Mouse (Mus musculus) layer of hippocampus, postnatal 25 days (tissue): Measurements from ENCODE around the gene Plek. TPM values are rescaled to one million over a fixed set of nuclear protein-coding genes. Genes with fewer than 3 reads are reported as not detected.

Source experiments
- DNase-seq, 2 experiments: peaks; one replicate each; pipeline ENCODE4 v3.0.0; 2022; ENCODE audit warnings: mixed read lengths in 2 of 2, low spot score in 1 of 2; ENCODE audit errors: extremely low spot score in 1 of 2
- total RNA-seq, 2 experiments: library from RNA; stranded (reverse); gene quantifications; 2 replicates each; pipeline ENCODE4 v1.2.3; 2021

Gene Plek
- total RNA-seq, 2 experiments from 2014 or later: 5.1 to 5.2 TPM

DNA sequence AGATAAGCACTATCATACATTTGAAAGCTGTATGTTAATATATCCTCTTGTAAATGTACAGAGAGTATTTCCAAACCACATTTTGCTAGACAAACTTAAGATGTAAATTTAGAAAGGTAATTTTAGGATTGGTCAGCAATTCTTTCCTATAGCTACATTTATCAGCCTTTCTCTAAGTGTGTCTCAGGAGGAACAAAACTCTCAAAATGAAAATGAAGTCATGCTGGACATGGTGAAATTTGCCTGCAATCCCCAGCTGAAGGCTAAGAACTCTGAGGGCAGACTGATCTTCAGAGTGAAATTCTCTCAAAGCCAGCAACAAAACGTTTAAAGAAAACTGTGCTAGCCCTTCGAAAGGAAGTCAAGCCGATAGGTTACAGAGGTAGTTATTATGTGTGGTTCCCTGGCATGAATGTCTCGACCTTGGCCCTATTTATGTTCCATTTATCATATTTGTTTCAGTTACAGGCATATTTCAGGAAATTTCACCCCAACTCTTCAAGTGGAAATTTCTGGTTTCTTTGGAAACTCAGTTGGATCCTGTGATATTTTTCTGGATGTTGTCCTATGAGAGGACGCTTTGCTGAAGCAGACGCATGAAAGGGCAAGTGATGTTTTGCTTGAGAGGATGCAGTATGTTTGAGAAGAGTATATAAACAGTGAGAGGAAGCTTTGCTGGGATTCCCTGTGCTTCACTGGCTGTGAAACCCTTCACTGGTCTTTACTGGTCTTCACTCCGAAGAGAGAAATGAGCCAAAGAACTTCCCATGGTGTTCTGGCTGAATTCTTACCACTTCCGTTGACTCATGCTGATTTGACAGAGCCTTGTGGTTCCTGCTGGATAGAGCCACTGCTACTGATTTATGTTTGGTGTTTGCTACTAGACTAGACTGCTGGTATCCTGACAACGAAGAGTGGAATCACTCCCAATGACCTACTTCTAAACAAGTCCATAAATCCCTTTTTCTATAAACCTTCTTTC lies 51.5 kb downstream of the Plek start:
- DNase-seq: no peak

DNA sequence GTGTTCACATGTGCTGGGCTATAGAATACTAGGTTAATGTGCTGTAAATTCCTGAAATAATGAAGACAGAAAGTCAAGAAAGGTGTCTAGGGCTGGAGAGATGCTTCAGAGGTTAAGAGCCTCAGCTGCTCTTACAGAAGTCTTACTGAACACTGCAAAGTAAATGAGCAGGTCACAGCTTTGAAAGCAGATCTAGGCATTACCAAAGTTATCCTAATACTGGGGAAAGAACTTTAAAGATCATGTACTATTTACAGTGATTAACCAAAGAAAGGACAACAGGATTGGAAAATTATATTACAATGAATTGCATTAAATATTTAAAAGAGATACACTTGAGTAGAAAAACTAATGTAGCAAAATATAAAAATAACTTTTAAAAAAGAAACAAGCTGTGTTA lies 52.2 kb downstream of the Plek start:
- DNase-seq: no peak

DNA sequence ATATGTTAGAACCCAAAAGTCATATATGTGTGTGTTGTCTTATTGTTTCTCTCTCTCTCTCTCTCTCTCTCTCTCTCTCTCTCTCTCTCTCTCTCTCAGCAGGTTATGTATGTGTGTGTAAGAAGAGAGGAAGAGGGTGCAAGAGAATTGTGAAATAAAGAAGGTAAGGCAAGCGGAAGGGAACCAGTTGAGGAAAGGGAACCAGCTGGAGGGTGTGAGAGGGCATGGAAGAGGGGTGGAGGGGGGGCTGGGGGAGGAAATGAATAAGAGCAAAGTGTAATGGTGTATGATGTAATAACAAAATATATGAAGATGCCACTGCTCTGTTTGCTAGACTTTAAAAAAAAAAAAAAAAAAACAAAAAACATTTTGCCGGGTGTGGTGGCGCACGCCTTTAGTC lies 52.8 kb downstream of the Plek start:
- DNase-seq: no peak

DNA sequence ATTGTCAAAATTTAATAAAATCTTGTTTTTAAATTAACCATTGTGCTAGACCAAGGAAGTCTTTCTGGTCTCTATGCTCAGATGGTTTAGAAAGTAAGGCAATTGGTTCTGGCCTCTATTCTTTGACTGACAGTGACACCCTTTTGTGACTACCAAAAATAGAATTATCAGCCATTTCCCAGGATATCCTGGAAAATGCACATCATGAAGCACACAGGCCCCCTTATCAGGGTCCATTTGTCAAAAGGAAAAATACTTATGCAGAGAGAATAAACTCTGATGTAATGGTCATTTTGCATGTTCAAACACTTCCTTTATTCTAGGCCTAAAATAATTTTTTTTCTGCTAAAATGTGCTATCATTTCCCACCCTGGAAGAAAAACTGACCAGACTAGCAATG lies 54.7 kb downstream of the Plek start:
- DNase-seq: no peak

DNA sequence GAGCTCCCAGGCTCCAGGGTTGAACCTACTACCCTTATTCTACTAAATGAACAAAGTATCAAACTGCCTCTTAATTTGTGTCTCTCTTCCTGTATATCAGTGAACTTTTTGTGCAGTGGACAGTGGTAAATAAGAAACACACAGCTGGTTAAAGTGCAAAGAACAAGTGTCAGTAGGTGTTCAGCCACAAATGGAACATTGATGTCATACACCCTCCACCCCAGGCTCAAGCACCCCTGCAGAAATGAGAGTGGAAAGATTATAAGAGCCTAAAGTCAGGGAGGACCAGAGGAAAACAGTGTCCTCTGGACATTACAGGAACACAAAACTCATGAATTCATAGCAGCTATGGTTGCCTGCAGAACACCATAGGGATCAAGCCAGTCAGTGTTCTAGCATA lies 55.4 kb downstream of the Plek start:
- DNase-seq: no peak

DNA sequence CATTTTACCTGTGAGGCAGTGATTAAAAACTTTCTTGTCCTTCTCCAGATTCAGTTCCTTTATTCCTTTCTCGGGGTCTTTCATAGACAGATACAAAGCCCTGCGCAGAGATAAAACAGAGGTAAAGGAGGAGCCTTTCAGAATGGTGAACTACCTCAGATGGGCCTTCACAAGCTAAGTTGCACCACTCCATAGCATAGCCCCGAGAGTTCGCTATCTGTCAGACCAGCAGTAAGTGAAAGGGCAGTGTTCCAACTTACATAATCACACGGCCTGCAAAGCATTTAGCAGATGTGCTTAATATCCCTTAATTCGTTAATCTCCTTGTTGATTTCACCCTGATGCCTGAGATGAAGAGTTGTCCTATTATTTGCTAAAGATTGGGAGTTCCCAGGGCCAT lies 59.3 kb downstream of the Plek start:
- DNase-seq: no peak

DNA sequence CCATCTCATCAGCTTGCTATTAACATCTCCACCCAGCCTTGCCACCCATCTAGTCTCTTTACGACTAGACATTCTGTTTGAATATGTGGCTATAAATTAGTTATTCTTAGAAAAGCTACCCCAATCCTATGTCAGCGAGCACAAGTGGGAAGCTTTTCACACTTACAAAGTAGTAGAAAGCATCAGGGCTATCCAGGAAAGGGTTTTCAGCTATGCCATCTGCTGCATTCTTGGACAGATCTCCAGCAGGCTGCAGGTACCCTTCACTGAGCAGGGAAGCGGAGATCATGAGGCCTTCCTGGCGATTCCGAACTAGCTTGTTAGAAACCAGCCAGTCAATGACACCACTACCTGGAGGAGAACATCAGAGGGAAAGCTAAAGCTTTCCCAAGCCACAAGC lies 62.3 kb downstream of the Plek start:
- DNase-seq: no peak

DNA sequence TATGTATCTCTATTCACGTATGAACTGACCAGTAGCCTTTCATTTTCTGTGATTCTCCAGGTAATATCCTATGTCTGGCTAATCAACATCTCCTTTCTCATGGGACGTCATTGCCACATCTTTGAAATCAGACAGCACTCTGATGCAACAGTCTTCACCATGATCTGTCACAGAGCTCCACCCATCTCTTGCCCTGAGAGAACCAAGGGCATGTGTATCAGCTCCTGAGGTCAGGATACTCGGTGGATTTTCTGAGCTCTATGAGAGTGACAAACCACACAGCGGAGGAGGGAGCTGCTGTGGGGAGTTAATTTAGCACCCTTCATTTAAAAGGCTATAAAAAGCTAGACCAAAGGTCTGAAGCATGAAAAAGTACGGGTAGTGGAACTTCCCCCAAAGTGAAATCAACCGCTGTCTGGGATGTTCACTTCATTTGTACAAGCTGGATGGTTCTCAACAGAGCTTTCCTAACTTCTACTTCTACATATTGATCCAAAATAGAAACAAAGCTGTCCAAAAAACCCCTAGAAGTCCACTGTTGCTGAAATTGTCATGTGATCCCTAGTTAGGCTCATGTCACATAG lies 64.3 kb downstream of the Plek start:
- DNase-seq: no peak

DNA sequence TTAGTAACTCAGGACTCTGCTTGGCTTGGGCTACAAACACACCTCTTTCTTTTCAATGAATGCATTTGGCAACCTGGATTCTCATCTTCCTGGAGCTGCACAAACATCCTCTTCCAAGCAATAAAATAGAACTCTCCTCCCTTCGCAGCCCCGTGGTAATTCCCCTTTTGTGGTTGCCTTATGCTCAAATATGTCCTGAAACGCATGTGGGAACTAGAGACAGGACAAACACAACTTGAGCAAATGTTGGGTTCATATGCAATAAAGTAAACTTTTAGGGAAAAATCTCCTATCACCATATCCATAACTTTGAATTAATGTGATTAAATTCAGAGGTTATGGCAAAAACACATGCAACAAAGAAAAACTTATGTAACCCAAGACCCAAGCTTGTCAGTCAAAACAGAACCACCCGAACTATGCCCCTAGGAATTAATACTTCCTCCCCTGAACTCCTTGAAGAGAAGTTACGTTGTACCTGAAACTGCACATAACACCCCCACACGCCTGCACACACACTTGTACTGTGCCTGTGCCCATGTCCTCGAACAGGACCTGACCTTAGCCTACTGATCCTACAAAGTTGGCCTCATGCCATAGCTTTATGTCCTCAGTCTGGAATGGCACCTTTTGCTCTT lies 65.5 kb downstream of the Plek start:
- DNase-seq: no peak

DNA sequence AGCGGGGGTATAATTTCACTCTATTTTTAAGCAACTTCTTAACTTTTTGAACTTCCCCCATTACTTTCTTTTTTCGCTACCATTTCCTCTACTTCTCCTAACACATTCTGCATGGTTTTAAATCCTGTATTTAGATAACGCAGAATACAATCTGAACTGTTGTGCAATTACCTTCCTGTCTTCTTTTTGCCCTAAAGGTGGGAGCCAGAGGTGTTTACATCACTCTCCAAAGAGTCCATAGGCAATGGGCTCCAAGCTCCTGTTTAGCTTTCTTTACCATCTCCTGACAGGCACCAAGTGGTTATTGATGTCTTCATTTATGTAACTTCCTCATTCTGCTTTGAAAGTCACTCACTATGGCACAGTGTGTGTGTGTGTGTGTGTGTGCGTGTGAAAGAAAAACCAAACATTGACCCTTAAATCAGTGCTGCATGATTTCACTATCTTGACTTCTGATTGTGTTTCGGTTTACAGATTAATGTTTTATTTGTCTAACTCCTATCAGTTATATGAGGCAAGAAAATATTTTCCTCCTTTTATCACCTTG lies 73.9 kb downstream of the Plek start:
- DNase-seq: no peak

DNA sequence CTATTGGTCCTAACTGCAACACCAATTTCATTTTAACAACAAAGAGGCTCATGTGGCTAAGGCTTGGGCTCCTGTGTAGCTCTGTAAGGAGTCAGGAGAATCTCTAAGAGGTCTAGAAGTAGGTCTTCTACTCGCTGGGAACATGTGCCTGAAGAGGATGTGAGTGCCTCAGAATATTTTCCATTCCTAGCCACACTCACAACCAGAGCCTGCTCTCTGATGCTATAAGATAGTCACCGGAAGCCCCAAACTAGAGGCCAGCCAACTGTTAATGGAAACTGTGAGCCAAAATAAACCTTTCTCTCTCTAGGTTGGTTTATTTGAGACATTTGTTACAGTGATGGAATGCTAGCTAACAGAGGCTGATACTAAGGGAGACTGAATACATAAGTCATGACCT lies 74.6 kb downstream of the Plek start:
- DNase-seq: no peak

DNA sequence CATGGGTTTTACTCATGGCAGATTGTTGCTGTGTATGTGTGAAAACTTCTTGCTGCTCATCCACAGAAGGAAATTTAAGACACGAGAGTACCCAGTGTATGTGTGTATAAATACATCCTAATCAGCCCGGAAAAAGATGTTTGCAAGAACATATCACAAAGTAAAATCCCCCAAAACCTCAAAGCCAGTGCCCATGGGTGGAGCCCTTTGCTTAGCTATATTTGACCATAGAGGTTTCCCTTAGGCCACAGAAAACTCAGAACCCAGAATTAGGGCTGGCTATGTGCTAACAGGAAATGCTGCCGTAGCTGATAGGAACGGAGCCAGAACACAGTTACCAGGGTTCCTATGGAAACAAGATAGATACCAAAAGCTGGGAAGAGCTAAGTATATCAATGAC lies 75.2 kb downstream of the Plek start:
- DNase-seq: no peak

DNA sequence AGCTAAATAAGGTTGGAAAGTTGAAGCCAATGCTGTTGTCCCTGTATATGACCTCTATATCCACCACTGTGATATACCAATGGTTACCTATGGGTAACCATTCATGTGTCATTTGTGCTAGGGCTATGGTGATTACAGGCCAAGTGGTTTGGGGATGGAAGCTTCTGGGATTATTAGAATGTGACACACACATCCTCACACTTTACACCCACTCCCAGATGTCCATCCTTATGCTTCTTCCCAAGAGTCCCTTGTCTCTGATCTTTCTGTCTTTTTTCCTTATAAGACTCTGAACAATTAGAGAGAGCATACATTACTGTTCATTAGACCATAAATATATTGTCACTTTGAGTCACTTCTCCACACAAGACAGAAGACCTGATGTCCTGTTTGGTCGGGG lies 79.1 kb downstream of the Plek start:
- no peak for DNase-seq

DNA sequence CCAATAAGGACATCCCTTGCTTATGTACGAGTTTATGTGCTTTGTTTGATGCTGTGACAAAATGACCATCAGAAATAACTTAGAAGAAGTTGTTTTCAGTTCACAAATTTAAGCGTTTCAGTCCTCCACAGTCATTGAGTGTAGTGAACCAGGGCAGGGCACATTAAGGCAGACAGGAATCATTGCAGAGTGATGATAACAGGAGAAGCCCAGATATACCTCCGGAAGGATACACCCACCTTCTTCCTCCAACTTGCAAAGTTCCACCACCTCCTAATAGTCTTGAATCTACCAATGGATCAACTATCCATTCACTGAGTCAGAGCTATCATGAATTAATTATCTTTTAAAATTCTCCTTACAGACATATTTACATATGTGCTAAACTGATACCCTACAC lies 80.2 kb downstream of the Plek start:
- no peak for DNase-seq

DNA sequence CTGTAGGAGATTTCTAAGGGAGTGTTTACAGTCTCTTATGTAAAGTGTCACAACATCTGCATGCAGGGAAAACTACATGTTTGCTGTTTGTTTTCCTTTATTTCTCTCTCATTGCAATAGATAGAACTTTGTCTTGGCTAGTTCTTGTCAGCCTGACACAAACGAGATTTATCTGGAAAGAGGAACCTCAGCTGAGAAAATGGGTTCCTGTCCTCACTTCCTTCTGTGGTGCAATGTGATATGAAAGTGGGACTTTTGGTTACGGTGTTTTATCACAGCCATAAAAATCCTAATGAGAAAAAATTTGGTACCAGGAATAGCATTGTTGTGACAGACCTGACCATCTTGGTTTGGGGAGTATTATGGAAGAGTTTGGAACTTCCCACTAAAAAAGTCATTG lies 82.5 kb downstream of the Plek start:
- no peak for DNase-seq

DNA sequence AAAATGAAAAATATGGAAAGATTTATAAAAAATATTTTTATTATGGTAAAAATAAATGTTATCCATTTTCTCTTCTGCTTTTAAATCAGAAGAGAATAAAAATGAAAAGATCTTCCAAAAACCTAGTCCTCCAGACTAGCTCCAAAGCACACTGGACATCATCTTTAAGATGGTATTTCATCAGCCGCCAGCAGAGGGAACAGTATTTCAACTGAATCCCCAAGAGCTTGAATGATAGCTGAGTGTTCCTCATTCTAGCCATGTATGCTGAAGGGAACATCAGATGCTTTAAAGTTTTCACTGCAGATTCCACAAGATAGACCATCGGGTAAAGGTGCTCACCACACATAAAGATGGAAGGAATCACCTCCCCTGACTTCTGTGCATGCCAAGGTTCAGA lies 84.4 kb downstream of the Plek start:
- DNase-seq: peak in 1 of 2 experiments; percentile 38

DNA sequence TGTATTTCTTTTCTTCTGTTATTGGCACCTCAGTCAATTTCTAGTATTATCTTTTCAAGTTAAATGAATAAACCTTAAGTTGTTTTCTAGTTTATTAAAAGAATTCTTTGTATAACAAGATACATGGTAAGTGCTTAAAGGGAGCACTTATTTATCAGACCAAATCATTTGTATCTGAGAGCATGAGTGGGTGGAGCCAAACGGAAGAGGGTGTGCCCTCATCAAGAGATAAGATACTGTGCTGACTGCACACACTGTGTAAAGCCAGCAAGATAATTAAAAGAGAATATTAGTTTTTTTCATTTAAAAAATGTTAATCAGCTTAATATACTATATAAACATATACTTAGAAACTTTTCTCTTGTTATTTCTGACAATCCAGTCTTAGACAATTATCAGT lies 93.7 kb downstream of the Plek start:
- no peak for DNase-seq

DNA sequence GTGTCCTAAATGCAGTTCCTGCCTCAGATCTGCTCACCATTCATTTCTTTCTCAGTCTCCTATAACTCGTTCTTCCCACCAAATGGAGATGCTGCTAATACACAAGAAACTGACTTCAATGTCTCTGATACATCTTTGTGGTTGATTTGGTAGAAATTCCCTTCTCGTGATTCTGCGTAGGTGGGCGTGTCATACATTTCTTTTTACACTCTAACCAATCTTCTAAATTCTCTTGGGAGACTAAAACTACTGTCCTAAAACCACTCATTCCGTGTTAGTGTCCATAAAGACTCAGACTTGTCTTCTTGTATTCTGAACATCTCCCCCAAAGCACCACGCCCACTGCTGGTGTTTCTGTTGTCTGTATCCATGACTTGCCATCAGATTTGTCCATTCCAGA lies 95.2 kb downstream of the Plek start:
- no peak for DNase-seq

DNA sequence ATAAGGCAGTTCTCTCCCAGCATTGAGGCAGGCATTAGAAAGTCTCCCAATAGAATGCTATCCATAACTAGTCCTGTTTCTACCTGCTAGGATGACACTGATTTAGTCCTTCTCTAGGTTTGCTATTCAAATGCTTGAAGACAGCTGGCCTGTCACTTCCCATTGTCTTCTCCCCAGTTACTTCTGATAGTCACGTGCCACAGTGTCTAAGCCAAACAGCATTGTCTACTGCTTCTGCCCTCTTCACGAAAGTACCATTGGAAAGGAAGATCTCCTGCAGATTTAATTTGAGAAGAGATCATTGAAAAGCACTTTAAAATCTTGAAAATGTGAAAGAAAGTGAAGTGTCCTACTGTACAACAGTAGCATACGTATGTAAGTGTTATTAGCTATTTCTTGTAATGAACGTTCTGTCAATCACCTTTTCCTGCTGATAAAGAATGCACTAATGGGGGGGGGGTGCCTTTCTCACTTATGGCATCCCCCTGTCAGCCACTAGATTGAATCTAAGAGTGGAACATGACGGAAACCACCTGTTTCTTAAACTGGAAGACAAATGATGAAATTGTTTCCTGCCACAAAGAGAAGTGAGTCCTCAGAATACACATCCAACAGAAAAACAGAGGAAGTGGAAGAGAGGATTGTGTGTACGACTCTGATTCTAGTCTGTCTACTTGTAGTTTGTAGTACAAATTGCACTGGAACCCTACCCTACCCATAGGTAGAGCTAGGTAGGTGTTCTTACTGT lies 95.9 kb downstream of the Plek start:
- DNase-seq: no peak

DNA sequence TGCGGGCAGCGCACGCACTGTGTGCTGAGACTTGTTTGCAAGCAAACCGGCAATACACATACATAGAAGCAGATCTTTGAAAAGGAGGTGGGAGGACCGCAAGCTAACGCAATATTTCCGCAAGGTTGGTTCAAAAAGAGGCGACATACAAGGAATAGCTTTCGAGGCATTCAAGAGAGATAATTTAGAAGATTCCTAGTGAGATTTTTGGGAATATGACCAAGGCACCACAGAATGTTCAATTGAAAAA lies 100.5 kb downstream of the Plek start:
- no peak for DNase-seq
